Mouse (Mus musculus) E14TG2a.4 (cell line): ENCODE measurements around the gene Rec114.

Experiments used
- CTCF ChIP-seq: conservative IDR thresholded peaks from 2 replicates; pipeline ENCODE4 v1.5.1; 2014; ENCODE audit warnings: low read length
- POU5F1 ChIP-seq: IDR thresholded peaks from 2 replicates; pipeline ENCODE4 v1.6.1; 2014; ENCODE audit warnings: low read length, borderline replicate concordance

DNA sequence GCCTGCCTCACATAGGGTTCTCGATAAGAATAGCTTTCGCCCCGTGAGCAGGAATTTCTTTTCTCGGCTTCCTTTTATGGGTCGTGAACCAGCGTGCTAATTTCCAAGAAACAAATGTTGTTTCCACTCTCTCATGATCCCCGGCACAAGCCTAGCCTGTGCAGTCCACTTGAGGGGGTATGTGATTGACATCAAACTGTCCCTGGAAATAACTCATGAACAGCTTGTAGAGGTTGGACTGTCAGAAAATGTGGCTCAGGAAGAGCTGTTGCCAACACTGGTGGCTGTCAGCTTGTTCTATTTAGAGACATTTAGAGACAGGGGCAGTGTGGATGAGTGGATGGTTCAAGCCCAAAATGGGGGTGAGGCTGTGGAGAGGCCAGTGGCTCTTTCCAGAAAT lies 15.0 kb upstream of the Rec114 start:
- no peak for TF ChIP-seq CTCF
- no peak for TF ChIP-seq POU5F1
